Mouse (Mus musculus) erythroblast, embryonic 14.5 days (primary cell): ENCODE data around the gene Lrba.

Experiments used
- GATA1 ChIP-seq: IDR thresholded peaks from 2 replicates; pipeline ENCODE4 v1.6.1; 2012; ENCODE audit warnings: low read length, inconsistent platforms, mixed read lengths
- TAL1 ChIP-seq: IDR thresholded peaks from 3 replicates; pipeline ENCODE4 v1.6.1; 2012; ENCODE audit warnings: low read length, inconsistent platforms, mixed read lengths

GRCm38 (mm10) chr3:86206556-86206955, 17.9 kb upstream of the Lrba start:
- TF ChIP-seq GATA1 (no peak), TAL1 (no peak)
